Mouse (Mus musculus): Measurements from ENCODE around the gene E430018J23Rik.
A peak's percentile ranks its signal among the peaks of the same experiment; 100 is the strongest.
"Not testable (repeated sequence)": the region's sequence is repeated elsewhere in the genome, so short reads cannot be mapped to it uniquely, and the experiment has no call there.

The E430018J23Rik gene

DNA sequence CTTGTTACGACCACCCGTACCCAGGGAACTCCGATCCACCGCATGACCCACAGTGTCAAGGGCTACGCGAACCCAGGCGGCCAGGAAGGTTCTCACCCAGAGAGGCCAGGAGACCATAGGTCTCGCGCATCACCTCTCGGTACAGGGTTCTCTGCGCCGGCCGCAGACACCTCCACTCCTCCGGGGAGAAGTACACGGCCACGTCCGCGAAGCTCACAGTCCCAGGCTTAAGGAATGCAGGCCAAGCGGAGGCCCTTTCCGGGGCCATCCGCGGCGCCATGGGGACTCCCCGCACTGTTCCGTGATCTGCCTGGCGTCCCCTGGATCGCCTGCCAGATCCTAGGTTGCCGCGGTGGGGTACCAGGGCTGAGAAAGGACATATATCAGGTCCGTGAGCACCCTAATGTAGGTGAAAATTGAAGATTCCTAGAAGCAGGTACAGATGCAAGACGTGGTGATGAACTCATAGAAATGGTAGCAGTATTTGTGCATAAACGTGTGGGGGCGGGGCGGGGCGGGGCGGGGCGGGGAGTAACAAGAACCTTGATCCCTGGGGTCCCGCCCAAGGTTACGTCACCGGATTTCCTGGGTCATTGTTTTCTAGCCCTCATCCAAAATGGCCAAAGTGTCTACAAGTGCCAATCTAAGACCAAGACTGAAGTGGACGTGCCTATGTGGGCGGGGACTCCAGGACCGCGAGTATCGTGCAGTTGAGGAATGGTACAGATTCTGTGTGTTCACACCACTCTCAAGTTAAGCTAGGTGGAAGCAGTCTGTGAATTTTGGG lies at the start of gene E430018J23Rik:
Gene E430018J23Rik (minus strand): TSS at position 473 of the 787 bp plus-strand sequence.
- peak; percentile 99 for DNase-seq (ENCODE audit: low spot score)

DNA sequence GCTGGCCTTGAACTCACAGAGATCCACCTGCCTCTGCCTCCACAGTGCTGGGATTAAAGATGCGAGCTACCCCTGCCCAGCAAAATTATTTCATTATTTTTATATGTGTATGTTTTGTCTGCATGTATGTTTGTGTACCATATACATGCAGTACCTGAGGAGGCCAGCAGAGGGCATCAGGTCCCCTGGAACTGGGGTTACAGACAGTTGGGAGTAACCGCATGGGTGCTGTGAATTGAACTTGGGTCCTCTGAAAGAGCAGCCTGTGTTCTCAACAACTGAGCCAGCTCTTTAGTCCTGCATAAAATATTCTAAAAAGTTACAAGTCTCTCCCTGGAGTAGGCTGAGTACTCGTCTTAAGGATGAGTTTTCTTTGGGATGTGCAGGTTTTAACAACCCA lies 44.3 kb upstream of the E430018J23Rik start:
- no peak for DNase-seq (ENCODE audit: low spot score)

DNA sequence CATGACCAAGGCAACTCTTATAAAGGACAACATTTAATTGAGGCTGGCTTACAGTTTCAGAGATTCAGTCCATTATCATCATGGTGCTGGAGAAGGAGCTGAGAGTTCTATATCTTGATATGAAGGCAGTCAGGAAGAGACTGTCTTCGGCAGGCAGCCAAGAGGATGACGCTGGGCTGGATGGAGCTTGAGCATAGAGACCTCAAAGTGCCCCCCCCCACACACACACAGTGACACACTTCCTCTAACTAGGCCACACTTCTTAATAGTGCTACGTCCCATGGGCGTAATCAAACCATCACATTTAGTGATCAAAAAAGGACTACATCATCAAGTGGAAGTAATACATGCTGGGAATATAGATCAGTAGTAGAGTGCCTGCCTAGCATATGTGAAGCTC lies 41.8 kb upstream of the E430018J23Rik start:
- no peak for DNase-seq (ENCODE audit: low spot score)

DNA sequence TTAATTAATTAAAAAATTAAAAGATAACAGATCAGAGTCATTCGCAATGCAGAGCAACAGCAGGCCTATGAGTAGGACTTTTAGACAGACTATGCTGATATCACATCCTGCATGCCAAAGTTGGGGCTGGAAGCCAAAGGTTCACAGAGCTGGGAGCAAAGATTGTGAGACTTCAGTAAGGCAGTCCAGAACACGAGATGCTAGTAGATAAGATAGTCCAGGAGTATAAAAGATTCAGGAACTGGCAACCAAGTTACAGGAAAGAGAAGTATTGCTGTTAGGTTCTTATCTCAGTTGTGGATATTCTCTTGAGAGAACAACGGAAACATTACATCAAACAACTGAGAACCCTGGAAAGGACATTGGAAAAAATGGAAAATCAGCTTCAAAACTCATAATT lies 32.9 kb upstream of the E430018J23Rik start:
- no peak for DNase-seq (ENCODE audit: low spot score)

DNA sequence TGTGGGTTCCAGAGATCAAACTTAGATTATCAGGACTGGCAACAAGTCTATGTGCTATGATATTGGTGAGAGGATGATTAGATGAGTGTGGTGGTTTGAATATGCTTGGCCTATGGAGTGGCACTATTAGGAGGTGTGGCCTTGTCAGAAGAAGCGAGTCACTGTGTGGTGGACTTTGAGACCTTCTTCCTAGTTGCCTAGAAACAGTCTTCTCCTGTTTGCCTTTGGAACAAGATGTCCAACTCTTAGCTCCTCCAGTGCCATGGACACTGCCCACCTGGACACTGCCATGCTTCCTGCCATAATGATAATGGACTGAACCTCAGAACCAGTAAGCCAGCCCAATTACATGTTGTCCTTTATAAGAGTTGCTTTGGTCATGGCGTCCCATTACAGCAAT lies 32.5 kb upstream of the E430018J23Rik start:
- DNase-seq (ENCODE audit: low spot score): no peak

DNA sequence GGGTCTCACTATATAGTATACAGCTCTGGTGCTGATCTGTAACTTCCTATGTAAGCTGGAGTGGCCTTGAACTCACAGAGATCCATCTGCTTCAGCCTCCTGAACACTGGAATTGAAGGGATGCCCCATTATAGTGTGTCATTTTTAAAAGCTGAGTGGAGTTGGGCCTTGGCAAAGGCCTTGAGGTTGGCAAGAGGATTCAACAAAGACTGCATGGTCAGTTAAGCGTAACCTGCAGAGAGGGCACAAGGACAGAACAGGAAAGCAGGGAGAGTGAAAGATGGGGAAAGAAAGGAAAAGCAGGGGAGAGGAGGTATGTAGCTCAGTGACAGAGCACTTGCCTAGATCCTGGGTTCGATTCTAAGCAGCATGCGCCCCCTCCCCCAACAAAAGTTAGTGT lies 31.9 kb upstream of the E430018J23Rik start:
- no peak for DNase-seq (ENCODE audit: low spot score)

DNA sequence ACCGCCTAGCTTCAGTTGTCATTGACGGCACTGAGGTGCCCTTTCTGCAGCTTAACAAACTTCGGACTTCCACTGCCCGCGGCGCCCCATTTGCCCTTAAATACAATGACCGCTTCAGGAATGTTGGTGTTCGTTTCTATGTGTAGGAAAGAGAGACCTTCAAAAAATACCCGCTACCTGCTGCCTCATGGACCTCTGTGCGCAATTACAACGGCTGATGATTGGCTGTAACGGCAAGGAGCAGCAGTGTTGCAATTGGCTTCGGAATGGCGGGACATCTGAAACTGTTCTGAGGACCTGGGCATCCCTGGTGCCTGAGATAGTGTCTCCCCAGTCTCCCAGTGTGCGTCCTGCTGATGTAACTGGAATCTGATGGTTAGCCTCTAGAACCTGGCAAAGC lies 28.8 kb upstream of the E430018J23Rik start:
- DNase-seq (ENCODE audit: low spot score): peak; percentile 43

DNA sequence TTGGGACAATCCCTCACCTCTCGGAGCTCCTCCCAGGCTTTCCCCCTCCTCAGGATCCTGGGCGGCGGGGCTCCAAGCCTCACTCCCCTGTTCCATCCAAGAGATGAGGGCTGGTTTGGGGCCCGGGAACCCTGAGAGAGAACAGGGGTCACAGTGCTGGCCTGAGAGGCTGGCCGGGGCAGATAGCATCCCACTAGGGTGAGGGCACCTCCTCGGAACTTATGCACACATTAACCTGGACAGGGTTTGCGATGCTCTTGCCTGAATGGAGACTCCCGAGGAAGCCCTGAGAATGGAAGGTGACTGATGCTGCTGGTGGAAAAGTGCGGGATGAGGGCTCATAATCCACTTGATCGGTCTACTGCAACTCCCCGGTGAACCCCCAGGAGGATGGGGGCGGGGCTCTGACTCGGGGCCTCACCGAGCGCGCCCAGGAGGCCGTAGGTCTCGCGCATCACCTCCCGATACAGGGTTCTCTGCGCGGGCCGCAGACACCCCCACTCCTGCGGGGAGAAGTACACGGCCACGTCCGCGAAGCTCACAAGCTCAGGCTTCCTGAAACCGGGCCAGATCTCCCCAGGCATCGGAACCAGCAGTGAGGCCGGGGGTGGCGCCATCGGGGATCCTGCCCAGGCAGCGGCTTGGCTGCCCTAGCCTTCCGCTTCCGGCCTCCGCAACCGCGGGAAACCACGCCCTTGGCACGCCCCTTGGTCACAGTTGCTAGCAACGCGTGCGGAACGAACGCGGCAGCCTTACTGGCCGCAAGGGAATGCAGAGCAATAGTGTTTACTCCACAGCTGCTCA lies 28.2 kb upstream of the E430018J23Rik start, which contains the start of gene Zfp688:
Gene Zfp688 (minus strand): TSS at position 681 of the 804 bp plus-strand sequence.
- peak; percentile 90 for DNase-seq (ENCODE audit: low spot score)

DNA sequence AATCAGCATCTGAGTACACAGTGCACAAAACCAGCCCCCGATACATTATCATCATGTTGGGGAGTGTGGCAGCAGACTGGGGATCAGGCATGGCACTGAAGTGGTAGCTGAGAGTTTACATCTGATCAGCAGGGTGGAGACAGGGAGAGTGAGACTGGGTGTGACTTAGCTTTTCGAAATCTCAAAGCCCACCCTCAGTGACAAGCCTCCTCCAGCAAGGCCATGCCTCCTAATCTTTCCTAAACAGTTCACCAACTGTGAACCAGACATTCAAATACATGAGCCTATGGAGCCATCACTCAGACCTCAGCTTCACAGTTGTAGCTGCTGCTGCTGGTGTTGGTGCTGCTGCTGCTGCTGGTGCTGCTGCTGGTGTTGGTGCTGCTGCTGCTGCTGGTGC lies 18.0 kb upstream of the E430018J23Rik start:
- DNase-seq (ENCODE audit: low spot score): no peak

DNA sequence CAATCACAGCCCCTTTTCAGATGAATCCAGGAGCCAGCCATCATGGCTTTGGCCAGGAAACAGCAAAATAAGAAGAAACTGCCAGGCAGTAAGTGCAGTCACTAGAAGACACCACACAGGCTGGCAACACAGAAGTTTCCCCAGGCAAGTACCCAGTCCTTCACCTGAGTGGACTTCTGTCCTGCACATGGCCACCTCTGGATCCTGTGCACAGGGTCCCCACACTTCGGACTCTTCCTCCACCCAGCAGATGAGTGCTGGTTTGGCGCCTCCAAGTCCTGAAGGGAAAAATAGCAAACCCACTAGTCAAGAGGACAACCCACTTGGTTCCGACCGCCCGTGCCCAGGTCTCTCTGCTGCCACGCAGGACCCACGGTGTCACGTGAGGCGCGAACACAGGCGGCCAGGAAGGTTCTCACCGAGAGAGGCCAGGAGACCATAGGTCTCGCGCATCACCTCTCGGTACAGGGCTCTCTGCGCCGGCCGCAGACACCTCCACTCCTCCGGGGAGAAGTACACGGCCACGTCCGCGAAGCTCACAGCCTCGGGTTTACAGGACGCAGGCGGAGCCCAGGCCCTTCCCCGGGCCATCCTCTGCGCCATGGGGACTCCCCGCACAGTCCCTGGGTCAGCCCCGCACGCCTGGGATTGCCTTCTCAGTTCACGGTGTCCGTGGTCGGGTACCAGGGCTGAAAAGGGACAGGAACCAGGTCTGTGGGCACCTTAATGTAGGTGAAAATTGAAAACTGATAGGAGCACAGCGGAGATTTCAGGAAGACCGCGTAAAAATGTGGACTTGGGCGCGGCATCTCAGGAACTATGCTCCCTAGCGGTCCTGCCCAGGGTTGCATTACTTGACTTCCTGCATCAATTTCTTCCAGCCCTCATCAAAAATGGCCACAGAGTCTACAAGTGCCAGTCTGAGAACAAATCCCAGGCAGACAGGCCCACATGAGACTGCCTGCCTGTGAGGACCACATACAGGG lies 12.9 kb upstream of the E430018J23Rik start, which contains the start of gene Zfp764:
Gene Zfp764 (minus strand): TSS at position 821 of the 986 bp plus-strand sequence.
- peak; percentile 92 for DNase-seq (ENCODE audit: low spot score)

DNA sequence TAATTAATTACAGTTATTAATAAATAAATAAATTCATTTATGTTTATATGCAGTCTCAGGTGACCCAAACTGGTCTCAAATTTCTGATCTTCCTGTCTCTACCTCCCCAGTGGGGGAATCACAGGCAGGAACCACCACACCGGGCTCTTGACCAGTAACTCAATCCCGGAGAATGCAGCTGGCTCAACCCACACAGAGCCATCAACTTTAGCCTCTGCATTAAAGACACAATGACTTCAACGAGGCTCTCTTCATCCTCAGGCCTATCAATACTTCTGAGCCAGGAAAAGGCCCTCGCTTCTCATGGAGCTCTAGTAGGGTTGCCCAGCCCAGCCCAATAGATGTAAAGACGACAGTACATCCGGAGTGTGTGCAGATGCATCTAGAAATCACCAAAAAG lies 10.7 kb upstream of the E430018J23Rik start:
- DNase-seq (ENCODE audit: low spot score): not testable (repeated sequence)

DNA sequence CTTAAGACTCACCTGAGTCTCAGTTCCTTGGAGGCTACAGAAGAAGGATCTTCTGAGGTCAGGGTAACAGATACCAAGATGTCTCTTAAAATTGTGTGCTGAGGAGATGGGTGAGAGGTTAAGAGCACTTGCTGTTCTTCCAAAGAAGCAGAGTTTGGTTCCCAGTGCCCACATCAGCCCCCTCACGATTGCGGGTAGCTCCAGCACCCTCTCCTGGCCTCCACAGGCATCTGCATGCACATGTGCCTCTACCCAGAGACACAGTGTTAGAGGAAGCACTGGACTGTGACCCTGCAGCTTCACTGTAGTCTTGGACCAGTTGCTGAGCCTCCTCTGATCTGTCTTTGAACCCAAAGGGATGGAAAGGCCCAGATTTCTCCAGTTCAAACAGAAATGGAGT lies 9.6 kb upstream of the E430018J23Rik start:
- no peak for DNase-seq (ENCODE audit: low spot score)

DNA sequence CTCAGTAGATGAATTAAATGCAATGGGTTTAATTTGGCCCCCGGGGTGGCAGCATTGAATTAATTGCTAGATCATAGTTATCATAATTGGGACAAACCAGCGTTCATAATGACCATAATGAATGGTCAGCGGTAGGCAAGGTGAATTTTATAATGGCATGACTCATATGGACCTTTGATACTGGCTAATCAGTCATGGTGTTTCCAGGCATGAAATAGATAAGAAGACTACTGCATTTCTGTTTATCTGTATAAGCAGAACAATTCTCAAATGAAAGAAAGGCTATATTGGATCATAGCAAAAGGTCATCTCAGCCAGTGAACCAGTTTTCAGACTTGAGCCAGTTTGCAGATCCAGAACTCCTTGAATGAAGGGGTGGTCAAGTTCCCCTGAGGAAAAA lies 6.9 kb upstream of the E430018J23Rik start:
- no peak for DNase-seq (ENCODE audit: low spot score)

DNA sequence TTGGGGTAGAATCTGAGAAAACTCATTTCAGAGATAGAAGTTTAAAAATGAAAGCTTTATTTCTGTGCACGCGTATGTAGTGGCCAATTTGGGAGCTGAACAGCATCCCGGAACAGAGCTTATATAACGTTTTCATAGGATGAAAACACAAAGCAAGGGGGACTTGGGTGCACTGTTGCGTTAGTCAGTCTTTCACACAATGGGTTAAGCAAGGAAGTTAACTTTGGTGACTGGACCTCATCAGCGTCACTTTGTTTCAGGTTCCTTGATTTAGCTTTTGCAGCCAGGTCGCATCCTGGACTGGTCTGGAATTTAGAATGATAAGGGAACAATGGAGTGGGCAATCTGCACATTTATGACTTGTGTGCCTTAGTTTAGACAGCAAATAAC lies 510 bp upstream of the E430018J23Rik start:
- DNase-seq (ENCODE audit: low spot score): no peak

DNA sequence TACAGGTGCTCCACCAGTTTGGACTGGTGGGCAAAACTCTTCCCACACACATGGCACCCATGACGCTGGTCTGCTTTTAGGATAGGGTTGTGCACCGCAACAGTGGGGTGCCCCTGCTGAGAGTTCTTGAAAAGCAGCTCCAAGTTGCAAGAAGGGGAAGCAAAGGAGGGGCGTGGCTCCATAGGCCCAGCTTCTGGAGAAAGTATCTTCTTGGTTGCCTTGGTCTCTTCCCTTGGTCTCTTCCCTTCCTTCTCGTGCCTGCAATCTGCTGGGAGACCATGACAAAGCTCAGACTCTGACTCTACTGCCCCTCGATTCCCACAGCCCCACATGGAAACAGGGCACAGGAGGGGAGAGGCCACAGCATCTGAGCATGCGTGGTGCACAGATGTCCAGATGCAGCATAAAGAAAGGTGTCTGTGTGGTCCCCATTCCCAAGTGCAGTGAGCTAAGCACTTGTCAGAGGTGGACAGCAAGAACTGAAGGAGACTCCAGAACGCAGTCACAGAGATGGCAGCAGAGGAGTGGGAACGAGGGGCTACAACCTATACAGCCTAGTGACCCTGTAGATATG lies 1.1 kb downstream of the E430018J23Rik start:
- no peak for DNase-seq (ENCODE audit: low spot score)

DNA sequence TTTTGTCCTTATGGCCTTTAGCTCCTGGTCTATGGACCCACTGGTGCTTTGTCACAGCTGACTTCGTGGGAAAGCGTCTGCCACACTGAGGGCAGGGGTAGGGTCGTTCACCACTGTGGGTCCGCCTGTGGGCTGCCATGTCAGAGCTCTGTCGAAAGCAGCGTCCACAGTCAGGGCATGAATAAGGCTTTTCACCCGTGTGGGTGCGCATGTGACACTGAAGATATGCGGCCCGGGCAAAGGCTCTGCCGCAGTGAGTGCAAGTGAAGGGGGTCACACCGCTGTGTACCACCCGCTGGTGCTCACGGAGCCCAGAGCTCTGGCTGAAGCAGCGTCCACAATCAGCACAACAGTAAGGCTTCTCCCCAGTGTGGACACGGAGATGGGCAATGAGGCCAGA lies 1.9 kb downstream of the E430018J23Rik start:
- no peak for DNase-seq (ENCODE audit: low spot score)

DNA sequence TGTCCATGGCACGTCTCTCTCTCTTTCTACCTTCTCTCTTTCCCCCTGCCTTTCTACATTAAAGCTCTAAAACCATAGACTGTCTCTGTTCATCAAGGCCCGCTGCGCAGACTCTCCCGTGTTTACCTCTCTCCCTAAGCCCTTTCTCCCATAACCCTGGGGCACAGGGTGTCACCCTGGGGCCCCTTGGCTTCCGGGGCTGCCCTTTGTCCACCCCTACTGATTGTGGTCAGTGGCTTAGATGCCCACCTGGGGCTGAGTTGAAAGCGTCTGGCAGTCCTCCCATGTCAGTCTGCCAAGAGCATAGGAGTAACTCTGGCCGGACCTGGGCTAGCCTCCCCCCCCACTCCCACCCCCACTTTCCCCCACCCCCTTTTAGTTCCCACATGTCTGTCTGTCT lies 3.1 kb downstream of the E430018J23Rik start:
- DNase-seq (ENCODE audit: low spot score): no peak

DNA sequence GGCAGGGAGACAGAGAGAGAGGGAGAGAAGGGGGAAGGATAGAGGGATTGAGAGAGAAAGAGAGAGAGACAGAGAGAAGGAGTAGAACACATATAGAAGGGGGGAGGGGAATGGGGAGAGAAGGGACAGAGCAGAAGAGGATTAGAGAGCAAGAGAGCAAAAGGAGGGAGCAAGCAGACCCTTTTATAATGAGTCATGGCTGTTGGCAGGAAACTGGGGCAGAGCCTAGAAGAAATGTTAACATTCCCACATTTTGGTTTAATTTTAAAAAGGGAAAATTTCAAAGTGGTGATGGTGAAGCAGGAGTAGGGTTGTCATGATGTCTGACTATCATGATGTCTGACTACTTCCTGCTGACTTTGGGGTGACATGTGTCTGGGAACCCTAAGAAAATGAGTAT lies 5.2 kb downstream of the E430018J23Rik start:
- not testable (repeated sequence) for DNase-seq (ENCODE audit: low spot score)

DNA sequence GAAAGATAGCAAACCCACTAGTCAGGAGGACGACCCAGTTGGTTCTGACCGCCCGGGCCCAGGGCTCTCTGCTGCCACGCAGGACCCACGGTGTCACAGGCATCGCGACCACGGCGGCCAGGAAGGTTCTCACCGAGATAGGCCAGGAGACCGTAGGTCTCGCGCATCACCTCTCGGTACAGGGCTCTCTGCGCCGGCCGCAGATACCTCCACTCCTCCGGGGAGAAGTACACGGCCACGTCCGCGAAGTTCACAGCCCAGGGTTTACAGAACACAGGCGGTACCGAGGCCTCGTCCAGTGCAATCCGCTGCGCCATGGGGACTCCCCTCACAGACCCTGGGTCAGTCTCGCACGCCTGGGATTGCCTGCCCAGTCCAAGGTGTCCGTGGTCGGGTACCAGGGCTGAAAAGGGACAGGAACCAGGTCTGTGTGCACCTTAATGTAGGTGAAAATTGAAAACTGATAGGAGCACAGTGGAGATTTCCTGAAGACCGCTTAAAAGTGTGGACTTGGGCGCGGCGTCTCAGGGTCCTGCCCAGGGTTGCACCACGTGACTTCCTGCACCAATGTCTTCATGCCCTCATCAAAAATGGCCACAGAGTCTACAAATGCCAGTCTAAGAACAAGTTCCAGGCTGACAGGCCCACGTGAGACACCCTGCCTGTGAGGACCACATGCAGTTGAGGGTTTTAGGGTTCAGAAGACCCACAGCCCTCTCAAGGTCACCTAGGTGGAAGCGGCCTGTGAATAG lies 6.6 kb downstream of the E430018J23Rik start, which contains the start of gene 9130019O22Rik:
Gene 9130019O22Rik (minus strand): TSS at position 526 of the 752 bp plus-strand sequence.
- DNase-seq (ENCODE audit: low spot score): peak; percentile 97

DNA sequence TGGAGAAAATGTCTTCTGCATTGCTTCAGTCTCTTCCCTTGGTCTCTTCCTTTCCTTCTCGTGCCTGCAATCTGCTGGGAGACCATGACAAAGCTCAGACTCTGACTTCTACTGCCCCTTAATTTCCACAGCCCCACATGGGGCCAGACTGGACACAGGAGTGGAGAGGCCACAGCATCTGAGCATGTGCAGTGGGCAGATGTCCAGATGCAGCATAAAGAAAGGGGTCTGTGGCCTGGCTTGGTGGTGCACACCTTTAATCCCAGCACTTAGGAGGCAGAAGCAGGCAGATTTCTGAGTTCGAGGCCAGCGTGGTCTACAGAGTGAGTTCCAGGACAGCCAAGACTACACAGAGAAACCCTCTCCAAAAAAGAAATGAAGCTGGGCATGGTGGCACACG lies 7.9 kb downstream of the E430018J23Rik start:
- not testable (repeated sequence) for DNase-seq (ENCODE audit: low spot score)
